Mouse (Mus musculus): ENCODE results near the gene Hnrnpll.
A peak's percentile ranks its signal among the peaks of the same experiment; 100 is the strongest.
"Not testable (repeated sequence)": the region's sequence is repeated elsewhere in the genome, so short reads cannot be mapped to it uniquely, and the experiment has no call there.

Hnrnpll gene

DNA sequence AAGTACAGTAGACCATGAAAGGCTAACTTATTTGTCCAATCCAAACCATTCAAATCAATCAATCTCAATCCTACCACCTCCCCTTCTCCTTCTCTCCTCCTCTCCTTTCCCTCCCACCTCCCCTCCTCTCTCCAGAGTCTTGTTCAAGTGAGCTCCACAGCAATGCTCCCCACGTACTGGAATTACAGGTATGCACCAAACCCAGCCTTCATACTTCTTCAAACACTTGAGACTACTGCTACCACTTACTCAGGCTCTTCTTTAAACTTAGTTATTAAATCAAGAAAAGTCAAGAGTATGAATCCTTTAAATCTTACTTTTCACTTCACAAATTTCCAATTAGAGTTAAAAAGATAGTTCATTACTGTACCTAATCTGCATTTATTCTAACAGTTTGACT is 3.6 kb downstream of the Hnrnpll start:
- no peak for DNase-seq (ENCODE audit: low read depth)

DNA sequence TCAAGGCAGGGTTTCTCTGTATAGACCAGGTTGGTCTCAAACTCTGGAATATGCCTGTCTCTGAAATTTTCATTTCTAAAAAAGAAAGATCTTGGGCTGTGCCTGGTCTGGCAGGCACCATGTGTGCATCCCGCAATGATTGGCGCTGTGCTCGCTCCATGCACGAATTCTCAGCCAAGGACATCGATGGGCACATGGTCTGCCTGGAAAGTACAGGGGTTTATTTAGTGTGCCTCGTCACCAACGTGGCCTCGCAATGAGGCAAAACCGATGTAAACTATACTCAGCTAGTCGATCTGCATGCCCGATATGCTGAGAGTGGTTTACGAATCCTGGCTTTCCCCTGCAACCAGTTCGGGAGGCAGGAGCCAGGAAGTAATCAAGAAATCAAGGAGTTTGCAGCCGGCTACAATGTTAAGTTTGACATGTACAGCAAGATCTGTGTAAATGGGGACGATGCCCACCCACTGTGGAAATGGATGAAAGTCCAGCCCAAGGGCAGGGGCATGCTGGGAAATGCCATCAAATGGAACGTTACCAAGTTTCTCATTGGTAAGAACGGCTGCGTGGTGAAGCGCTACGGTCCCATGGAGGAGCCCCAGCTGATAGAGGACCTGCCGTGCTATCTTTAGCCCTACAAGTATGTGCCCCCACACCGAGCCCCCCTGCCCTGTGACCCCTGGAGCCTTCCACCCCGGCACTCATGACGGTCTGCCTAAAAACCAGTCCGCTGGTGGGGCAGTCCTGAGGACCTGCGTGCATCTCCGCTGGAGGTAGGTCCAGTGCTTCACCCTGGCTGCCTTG is 8.0 kb downstream of the Hnrnpll start:
- no peak for DNase-seq (ENCODE audit: low read depth)

DNA sequence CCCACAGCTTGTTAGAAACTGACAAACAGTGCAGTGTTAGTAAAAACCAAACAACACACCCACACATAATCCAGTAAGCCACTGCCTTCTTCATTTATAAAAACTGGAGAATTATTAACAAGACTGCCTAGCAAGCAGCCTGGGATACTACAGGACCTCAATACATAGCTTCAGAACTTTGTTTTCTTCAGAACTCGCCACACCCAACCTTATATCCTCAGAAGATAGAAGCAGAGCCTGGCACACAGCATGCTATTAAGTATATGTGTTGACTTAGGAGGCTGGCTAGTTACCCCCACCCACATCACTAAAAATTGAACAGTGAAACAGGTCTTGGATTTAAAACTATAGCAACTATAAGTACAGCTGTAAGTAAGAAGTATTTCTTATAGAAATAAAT is 10.5 kb downstream of the Hnrnpll start:
- no peak for DNase-seq (ENCODE audit: low read depth)

DNA sequence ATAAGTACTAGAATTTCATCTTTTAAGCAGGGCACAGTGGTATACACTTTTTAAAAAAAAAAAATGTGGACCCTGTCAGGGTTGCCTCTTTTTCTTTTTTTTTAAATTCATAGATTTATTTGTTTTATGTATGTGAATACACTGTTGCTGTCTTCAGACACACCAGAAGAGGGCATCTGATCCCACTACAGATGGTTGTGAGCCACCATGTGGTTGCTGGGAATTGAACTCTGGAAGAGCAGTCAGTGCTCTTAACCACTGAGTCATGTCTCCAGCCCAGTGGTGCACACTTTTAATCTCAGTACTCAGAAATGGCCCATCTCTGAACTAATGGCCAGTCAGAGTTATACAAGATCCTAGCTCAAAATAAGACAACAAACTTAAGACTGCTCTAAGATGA is 12.8 kb downstream of the Hnrnpll start:
- not testable (repeated sequence) for DNase-seq (ENCODE audit: low read depth)

DNA sequence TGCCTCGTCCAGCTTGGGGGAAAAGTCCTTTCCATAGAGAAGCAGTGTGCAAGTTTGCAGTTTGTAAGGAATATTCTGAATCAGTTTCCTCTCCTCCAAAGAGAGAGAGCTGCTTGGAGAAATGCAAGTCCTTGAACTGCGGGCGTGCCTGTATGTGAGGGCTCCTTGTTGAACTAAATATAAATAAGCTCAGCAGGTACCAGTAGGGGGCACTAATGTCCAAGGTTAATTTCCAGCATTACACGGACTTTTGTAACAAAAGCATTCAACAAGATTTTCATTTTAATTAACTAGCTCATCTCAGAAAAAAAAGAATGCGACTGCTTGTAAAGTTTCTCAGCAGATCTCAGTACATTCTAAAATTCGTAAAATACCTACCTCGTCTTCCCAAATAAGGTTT is 13.9 kb downstream of the Hnrnpll start:
- DNase-seq (ENCODE audit: low read depth): peak; percentile 90

DNA sequence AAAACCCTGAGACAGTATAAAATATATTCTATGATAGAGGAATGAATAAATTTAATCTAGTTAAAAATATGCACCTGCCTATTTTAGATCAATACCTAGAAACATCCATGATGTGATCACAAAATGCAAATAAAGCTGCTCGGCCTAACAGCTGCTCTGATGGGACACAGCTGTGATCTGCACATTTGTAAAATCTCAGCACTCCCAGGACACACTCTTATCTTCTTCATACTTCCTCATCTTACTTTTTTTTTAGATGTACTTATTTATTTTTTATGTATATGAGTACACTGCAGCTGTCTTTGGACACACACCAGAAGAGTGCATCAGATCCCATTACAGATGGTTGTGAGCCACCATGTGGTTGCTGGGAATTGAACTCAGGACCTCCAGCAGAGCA is 20.4 kb downstream of the Hnrnpll start:
- no peak for DNase-seq (ENCODE audit: low read depth)

DNA sequence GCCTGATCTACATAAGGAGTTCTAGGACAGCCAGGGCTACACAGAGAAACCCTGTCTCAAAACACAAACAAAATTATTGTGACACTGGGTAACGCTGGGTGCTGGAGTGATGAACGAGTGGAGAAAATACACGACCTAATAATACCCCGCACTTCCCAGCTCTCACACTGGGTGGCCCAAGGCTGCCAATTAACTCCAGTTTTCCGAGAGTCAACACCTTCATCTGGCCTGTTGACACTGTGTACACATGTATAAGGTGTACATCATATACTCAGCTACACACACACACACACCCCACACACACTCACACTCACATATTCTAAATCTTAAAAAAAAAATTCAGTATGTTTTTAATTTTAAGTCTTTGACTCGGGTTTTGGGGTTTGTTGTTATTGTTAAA is 33.5 kb downstream of the Hnrnpll start:
- no peak for DNase-seq (ENCODE audit: low read depth)

DNA sequence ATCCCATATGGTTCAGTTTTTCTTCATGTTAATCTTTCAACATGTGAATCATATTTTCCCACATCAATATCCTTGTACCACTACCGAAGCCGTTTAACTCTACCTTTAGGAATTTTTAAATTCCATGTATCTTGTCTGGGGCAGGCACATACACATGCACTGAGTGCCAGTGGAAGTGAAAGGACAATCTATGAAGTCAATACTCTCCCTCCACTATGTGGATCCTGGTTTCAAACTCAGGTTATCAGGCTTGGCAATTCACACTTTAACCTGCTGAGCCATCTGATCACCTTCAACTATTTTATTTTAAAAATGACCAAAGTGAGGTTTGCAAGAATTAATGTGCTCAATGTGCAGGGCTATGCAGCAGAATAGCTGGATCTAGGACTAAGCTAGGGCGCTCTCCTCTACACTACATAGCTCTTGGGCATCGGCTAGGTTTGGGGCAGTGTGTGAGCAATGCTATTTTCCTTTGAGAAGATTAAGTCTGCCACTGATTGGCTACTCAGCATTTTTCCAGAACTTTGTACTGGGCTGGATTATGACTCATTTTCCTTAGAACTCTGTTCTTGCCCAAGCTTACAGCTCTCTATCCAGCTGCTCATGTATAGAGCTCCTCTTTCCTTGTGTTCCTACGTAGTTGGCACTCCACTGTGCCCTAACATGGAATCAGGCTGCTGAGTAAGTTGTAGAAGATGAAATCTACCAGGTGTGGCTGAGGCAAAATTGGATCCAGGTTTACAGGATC is 35.8 kb downstream of the Hnrnpll start:
- peak; percentile 55 for DNase-seq (ENCODE audit: low read depth)

DNA sequence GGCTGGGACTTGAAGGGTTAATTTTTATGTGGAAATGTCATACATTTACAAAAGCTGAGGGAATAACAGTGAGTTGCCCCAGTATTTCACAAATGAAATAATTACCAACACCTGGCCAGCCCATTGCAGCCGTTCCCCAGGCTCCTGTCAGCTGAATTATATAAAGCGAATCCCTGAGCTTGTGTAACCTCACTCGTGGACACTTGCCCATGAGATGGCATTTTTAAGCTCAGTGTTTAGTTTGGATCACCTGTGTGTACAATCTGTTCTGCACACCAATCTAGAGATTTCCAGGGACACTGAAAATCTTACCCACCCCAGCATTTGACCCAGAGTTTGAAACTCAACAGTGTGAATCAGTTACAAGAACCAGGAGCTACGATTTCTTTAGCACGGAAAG is 40.0 kb downstream of the Hnrnpll start:
- no peak for DNase-seq (ENCODE audit: low read depth)

DNA sequence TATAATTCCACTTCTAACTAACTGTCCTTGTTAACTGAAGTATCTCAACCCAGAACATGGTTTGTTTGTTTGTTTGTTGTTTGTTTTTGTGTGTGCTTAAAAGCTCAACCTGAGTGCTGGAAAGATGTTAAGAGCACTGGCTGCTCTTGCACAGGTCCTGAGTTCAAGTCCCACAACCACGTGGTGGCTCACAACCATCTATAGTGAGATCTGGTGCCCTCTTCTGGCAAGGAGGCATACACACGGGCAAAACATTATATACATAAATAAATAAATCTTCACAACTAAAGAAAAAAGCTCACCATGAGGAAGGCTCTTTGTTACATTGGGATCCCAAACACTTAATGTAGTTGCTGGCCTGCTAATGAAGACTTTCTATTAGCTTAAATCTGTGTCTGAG is 41.6 kb downstream of the Hnrnpll start:
- peak; percentile 22 for DNase-seq (ENCODE audit: low read depth)

DNA sequence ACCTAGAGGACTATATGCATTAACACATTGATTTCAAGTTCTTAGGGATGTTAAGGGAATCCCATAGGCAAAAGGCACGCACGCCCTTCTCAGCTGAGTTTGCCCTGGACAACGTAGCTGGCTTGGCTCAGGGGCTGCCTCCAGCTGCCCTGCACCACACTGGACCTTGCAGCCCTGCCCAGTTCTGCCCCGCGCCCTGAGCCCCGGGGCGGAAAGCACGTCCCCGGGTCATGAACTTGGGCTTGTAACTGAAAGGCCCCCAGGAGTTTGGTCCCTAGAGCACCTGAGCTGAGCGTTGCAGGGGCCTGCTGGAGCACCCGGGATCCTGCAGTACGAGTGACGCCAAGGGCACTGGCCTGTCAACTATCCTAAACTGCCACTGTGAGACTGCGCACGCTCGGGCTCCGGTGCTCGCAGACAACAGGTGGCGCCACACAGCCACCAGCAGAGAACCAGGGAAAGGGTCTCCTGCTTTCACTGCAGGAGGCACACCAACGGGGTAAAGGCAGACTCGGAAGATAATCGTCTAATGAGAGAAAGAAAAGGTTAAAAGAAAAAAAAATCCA is 43.1 kb downstream of the Hnrnpll start:
- DNase-seq (ENCODE audit: low read depth): no peak

DNA sequence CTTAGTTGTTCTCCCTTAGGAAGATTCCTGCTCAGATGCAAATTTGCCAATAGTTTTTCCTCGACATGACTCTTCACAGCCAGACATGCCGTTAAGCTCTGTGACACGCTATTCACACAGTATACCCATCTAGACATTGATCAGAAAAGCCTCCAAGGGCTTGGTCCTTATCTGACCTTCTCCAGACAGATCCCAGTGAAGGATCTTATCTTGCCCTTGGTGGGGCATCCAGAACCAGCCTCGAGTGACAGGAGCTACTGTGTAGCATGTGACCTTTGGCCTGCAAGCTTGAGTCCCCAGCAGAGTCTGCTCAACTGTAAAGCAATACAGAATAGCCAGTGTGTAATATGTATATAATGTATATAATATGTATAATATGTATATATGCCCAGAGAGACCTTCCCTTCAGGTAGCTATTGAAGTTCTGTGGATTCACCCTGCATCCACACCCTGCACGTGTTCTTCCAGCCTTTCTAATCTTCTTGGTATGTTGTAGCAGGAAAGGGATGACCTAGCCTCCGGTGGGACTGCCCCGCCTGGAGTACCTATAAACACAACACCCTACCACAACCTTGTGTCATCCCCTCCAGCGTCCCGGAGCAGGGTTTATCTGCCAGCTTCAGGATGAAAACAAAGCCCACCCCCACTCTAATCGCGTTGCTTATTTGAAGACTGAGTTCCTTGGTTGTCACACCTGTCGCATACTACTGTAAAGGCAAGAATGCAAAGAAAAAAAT is 43.7 kb downstream of the Hnrnpll start:
- no peak for DNase-seq (ENCODE audit: low read depth)

DNA sequence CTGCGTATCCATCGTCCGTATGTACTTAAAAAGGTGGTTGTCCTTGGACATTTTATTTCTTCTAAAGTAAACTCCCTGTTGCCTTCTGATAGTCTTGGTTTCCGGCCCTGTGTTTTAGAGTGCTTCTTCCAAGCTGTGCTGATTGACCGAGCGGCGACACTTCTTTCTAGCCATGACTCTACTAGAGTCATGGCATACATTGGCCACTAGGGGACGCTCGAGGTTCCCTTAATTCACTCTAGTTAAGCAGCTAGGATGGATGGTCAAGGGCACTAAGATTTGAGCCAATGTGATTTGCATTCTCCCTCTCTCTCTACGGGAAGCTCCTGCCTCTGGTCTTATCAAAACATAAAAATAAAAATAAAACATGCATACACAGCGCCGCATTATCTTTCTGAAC is 44.7 kb downstream of the Hnrnpll start:
- peak; percentile 68 for DNase-seq (ENCODE audit: low read depth)

DNA sequence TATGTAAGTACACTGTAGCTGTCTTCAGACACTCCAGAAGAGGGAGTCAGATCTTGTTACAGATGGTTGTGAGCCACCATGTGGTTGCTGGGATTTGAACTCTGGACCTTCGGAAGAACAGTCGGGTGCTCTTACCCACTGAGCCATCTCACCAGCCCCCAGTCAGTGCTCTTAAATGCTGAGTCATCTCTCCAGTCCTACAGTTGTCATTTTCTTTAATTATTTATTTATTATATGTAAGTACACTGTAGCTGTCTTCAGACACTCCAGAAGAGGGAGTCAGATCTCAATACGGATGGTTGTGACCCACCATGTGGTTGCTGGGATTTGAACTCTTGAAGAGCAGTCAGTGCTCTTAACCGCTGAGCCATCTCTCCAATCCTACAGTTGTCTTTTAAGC is 45.7 kb downstream of the Hnrnpll start:
- DNase-seq (ENCODE audit: low read depth): not testable (repeated sequence)

DNA sequence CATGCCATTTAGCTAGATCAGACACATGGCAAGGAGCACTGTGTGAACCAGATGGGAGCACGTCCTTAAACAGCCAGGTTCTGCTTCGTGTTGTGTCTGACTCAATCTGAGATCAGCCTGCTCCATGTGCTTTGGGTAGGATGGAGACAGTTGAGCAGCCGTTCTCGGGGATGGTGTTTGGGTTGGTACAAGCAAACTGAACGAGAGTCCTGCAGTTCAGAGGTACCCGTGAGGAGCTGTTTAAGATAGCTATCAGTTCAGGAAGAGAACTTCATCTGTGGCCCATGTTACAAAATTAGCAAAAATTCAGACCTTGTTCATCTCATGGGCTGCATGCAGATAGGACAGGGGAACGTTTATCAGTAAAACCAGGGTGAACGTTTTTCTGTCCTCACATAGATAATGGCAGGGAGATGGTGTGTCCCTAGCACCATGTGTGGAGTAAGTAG is 47.7 kb downstream of the Hnrnpll start:
- no peak for DNase-seq (ENCODE audit: low read depth)

DNA sequence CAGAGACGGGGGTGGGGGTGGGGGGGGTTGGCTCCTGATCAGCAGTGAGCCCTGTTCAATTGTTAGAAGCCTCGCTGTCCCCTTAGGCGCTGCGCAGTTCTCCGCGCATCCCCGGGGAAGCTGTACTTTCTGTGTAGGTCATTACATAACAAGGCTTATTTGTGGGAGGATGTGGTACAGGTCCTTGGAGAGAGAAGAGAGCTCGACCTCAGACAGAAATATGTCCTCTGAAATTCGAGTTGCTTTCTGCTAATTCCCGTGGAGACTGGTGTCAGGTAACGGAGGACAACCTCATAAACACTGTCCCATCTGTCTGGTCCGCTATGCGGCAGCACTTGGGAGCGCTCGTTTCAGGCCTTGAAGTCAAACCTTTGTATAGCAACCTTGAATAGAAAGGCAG is 52.2 kb downstream of the Hnrnpll start:
- DNase-seq (ENCODE audit: low read depth): no peak

DNA sequence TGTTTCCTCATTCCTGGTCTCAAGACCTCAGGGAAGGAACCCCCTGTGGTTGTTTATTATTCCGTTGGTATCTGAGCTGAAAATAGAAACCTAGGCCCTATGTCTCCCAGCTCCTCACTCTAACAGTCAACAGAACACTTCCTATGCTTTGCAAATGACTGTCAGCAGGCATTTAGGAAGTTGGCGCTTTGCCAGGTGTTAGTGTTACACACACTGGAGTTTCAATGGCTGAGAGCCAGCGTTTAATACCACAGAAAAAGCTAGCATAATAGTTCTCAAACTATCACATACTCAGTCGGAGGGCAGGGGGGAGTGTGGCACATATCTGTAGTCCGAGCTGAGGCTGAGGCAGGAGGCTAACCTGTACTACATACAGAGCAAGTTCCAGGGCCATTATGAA is 53.3 kb downstream of the Hnrnpll start:
- peak; percentile 83 for DNase-seq (ENCODE audit: low read depth)

DNA sequence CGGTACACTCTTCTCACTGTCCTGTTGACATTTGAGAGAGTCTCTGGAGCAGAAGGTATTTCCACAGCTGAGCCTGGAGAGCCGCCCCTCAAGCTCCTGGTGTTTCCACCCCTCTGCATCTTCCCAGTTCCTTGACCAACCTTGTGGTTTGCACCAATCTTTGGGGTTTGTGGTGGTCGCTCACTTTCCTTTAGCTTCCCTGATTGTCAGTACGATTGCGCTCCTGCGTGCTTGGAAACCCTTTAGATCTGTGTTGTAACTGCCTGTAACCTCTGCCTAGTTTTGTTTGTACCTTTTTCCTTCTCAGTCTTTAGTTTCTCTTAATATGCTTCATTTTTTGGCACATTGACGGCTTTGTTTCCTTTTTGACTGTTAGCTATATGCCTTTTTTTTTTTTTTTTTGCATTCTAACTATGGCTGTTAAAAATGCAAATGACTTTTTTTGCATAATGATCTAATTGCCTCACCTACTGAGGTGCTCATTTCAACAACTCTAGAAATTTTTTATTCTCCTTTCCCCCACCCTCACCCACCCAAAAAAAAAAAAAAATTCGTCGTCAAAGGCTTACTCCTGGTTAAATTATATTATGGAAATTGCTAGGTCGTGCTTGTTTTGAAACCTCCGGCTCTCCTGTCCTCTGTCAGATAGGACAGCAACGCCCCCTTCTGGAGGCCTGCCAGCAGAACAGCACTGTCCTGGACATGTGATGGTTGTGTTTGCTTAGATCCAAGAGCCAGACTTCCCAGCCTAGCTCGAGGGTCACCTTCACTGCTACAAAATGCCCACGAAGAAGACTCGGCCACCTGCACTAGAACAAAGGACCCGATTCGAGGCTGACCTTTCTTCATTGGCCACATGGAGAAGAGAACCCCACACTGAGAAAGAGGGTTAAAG is 57.5 kb downstream of the Hnrnpll start:
- peak; percentile 59 for DNase-seq (ENCODE audit: low read depth)

DNA sequence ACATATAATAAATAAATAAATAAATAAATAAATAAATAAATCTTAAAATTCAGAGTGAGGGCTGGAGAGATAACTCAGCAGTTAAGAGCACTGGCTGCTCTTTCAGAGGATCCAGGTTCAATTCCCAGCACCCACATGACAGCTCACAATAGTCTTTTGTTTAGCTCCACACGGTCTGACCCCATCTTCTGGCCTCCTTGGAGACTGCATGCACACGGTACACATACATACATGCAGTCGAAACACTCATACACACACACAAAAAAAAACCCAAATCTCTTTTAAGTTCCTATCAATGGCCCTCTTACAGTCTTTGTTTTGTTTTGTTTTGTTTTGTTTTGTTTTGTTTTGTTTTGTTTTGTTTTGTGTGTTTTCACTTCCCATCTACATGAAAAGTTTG is 58.3 kb downstream of the Hnrnpll start:
- DNase-seq (ENCODE audit: low read depth): not testable (repeated sequence)

DNA sequence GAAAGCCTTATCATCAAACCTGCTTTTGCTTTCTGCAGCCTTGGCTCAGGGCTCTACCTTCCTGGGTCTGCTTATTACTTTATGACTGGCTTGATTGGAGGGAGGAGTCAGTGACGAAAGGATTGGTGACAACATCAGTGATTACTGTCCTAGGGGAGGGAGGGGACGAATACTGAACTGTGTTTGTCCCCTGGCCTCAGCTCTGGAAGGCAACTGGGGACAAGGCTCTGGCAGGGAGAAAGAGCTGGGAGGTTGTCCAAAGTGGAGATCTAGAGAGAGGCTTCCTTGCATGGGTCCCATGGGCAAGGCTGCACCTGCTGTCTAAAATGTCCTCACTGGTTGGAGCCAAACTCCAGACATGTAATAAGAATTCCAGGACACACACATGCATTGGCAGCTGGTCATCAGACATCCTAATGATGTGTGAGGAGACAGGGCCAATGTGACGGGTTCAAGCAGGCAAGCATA is 59.7 kb downstream of the Hnrnpll start:
- no peak for DNase-seq (ENCODE audit: low read depth)

DNA sequence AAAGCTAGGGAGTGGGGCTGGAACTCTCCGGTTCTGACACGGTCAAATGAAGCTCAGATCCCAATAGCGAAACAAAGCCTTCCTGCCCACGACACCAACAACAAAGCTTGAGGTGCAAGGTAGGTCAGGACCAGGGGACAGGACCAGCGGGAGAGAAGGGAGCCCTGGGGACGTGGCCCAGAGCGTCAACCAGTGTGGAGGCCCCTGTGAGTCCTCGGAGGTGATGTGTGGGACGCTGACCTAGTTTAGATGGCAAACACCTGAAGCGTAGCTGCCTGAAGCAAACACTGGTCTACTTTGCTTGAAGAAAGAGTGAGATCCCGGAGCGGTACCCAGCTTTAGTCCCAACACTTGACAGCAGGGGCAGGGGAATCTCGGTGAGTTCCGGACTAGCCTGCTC is 62.5 kb downstream of the Hnrnpll start:
- no peak for DNase-seq (ENCODE audit: low read depth)

Data from NIH3T3 (cell line).